Mouse (Mus musculus): ENCODE measurements around the gene Dhx30. TPM values are rescaled to one million over a fixed set of nuclear protein-coding genes. Genes with fewer than 3 reads are reported as not detected.

The Dhx30 gene
- polyA plus RNA-seq, 1 experiment from 2014 or later = 31.2 TPM

DNA sequence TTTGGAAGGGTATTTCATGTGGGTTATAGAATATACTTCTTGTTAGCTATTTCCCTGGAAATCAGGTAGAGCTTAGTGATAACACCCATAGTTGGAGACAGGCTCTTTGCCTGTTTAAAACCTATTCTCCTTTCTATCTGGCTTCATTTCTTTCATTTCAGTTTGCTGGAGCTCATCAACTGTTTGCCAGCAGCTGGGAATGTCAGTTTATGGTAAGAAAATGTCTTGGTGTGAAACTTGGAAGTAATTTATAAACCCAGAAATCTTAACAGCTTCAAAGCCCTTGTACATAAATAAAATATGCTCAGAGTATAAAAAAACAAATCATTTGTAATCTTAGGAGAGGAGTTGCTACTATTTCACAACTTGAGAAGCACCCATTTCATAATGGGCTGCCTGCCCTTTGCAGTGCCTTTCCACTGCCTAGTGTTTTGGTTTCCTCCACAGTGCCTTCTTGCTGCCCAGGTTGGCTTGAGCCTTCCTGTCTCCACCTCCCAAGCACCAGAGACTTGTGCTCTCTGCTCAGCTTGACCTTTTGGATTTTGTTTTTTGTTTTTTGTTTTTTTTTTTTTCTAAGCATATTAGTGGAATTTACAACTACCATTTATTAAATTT, 71.8 kb downstream of the Dhx30 start:
- ATAC-seq (ENCODE audit: low read depth) = no peak
- Histone ChIP-seq H3K9ac (ENCODE audit: low read depth, low read length) (no peak overlapping the region), H3K36me3 (ENCODE audit: control insufficient read depth, insufficient read depth) (no peaks in the 10 kb centered on the region), H3K9me3 (replicated peaks; ENCODE audit: control insufficient read depth, low read length) (no peaks in the 10 kb centered on the region), H3K4me2 (ENCODE audit: low read depth, low read length) (no peak overlapping the region), H3K4me3 (ENCODE audit: low read depth, low read length) (no peak overlapping the region), H3K4me1 (ENCODE audit: control insufficient read depth, low read depth, low read length) (no peaks in the 10 kb centered on the region), H3K27ac (ENCODE audit: low read length) (no peak overlapping the region), H3K27me3 (ENCODE audit: control insufficient read depth, insufficient read depth, low read depth, low read length) (no peaks in the 10 kb centered on the region)

DNA sequence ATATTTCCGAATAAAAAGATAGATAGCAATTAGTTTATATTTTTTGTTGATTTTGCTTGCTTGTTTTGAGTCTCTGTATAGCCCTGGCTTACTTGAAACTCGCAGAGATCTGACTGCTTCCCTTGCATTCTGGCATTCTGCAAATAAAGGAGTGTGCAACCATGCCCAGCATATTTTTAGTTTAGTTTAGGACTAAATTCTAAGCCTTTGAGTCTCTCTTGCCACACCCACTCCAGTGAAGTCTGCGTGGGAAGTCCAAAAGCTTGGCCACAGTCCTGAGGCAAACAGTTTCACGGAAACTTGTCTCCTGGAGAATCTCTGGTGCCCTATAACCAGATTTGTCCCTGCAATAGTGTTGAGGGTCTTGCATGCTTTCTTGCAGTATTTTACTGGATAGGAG, 73.3 kb downstream of the Dhx30 start:
- H3K9me3 ChIP-seq (replicated peaks; ENCODE audit: control insufficient read depth, low read length) = no peaks in the 10 kb centered on the region
- no peak overlapping the region for H3K9ac ChIP-seq (ENCODE audit: low read depth, low read length)
- H3K27ac ChIP-seq (ENCODE audit: low read length) = no peak overlapping the region
- no peaks in the 10 kb centered on the region for H3K36me3 ChIP-seq (ENCODE audit: control insufficient read depth, insufficient read depth)
- no peak overlapping the region for H3K4me3 ChIP-seq (ENCODE audit: low read depth, low read length)
- no peak overlapping the region for H3K4me2 ChIP-seq (ENCODE audit: low read depth, low read length)
- no peaks in the 10 kb centered on the region for H3K27me3 ChIP-seq (ENCODE audit: control insufficient read depth, insufficient read depth, low read depth, low read length)
- no peak for ATAC-seq (ENCODE audit: low read depth)
- no peaks in the 10 kb centered on the region for H3K4me1 ChIP-seq (ENCODE audit: control insufficient read depth, low read depth, low read length)
- WGBS (ENCODE audit: insufficient replicate concordance) = 69% methylated on average over 4 of the region's 4 CpGs

GRCm38 (mm10) chr9:110038485-110038884, 79.1 kb downstream of the Dhx30 start:
- Histone ChIP-seq H3K4me3 (ENCODE audit: low read depth, low read length) (no peak overlapping the region), H3K4me1 (ENCODE audit: control insufficient read depth, low read depth, low read length) (no peaks in the 10 kb centered on the region), H3K9ac (ENCODE audit: low read depth, low read length) (no peak overlapping the region), H3K27me3 (ENCODE audit: control insufficient read depth, insufficient read depth, low read depth, low read length) (no peaks in the 10 kb centered on the region), H3K9me3 (replicated peaks; ENCODE audit: control insufficient read depth, low read length) (no peaks in the 10 kb centered on the region), H3K4me2 (ENCODE audit: low read depth, low read length) (no peak overlapping the region), H3K27ac (ENCODE audit: low read length) (no peak overlapping the region), H3K36me3 (ENCODE audit: control insufficient read depth, insufficient read depth) (no peaks in the 10 kb centered on the region)
- 73% methylated on average over 2 of the region's 2 CpGs for WGBS (ENCODE audit: insufficient replicate concordance)
- no peak for ATAC-seq (ENCODE audit: low read depth)

DNA sequence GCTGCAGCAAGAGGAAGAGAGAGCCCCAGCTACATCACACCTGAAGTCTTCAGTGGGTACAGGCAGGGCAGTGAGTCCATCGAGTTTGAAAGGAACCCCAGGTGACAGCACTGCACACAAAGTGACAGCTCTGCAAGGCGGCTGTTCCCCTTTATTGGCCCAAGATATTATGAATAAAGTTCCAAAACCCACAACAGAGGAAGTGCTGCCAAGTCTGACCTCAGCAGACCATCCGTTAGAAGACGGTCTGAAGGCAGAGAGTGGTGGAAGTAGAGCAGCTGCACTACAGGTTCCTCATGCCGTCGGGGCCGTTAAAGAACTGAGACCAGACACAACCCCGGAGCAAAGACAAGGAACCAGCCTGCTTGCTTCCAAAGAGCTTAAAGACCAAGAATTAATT, 79.7 kb downstream of the Dhx30 start:
- no peak overlapping the region for H3K27ac ChIP-seq (ENCODE audit: low read length)
- no peak overlapping the region for H3K9ac ChIP-seq (ENCODE audit: low read depth, low read length)
- no peak overlapping the region for H3K4me3 ChIP-seq (ENCODE audit: low read depth, low read length)
- H3K4me2 ChIP-seq (ENCODE audit: low read depth, low read length) = no peak overlapping the region
- no peaks in the 10 kb centered on the region for H3K36me3 ChIP-seq (ENCODE audit: control insufficient read depth, insufficient read depth)
- no peak for ATAC-seq (ENCODE audit: low read depth)
- no peaks in the 10 kb centered on the region for H3K27me3 ChIP-seq (ENCODE audit: control insufficient read depth, insufficient read depth, low read depth, low read length)
- no peaks in the 10 kb centered on the region for H3K4me1 ChIP-seq (ENCODE audit: control insufficient read depth, low read depth, low read length)
- no peaks in the 10 kb centered on the region for H3K9me3 ChIP-seq (replicated peaks; ENCODE audit: control insufficient read depth, low read length)
- WGBS (ENCODE audit: insufficient replicate concordance) = 25% methylated on average over 8 of the region's 8 CpGs

- H3K4me1 ChIP-seq (ENCODE audit: control insufficient read depth, low read depth, low read length) = no peaks in the 10 kb centered on the region
- no peak overlapping the region for H3K27ac ChIP-seq (ENCODE audit: low read length)
- no peaks in the 10 kb centered on the region for H3K9me3 ChIP-seq (replicated peaks; ENCODE audit: control insufficient read depth, low read length)
- no peak for ATAC-seq (ENCODE audit: low read depth)
- 58% methylated on average over 4 of the region's 4 CpGs for WGBS (ENCODE audit: insufficient replicate concordance)
- no peak overlapping the region for H3K4me2 ChIP-seq (ENCODE audit: low read depth, low read length)
- no peaks in the 10 kb centered on the region for H3K27me3 ChIP-seq (ENCODE audit: control insufficient read depth, insufficient read depth, low read depth, low read length)
- no peak overlapping the region for H3K9ac ChIP-seq (ENCODE audit: low read depth, low read length)
- no peak overlapping the region for H3K4me3 ChIP-seq (ENCODE audit: low read depth, low read length)
- H3K36me3 ChIP-seq (ENCODE audit: control insufficient read depth, insufficient read depth) = no peaks in the 10 kb centered on the region
These were observed 82.5 kb downstream of the Dhx30 start for GRCm38 (mm10) chr9:110035091-110035490.

Other genes with a start within 250 kb of the Dhx30 start
- 9.9 and 10.7 TPM in 2 replicates for gene Cdc25a, start 242.3 kb downstream of the Dhx30 start, polyA plus RNA-seq (2015; fragmentation: Nextera tagmentation; extraction: Ambion mirVana)
- gene Map4, start 186.4 kb downstream of the Dhx30 start, polyA plus RNA-seq (2015; fragmentation: Nextera tagmentation; extraction: Ambion mirVana) = 13.0 TPM in 2 replicates
- 24.1 and 25.7 TPM in 2 replicates for gene Smarcc1, start 122 bp downstream of the Dhx30 start, polyA plus RNA-seq (2015; fragmentation: Nextera tagmentation; extraction: Ambion mirVana)
- gene Cspg5, start 126.0 kb upstream of the Dhx30 start, polyA plus RNA-seq (2015; fragmentation: Nextera tagmentation; extraction: Ambion mirVana) = 0.18 and 0.22 TPM in 2 replicates
- 6.0 and 6.1 TPM in 2 replicates for gene Elp6, start 187.3 kb upstream of the Dhx30 start, polyA plus RNA-seq (2015; fragmentation: Nextera tagmentation; extraction: Ambion mirVana)
- gene Scap, start 215.5 kb upstream of the Dhx30 start, polyA plus RNA-seq (2015; fragmentation: Nextera tagmentation; extraction: Ambion mirVana) = 31.8 and 36.6 TPM in 2 replicates

All from liver, embryonic 16.5 days (tissue).